Mouse (Mus musculus) MEL (cell line): ENCODE measurements around the gene Hist1h3i.
"Not testable (repeated sequence)": the region's sequence is repeated elsewhere in the genome, so short reads cannot be mapped to it uniquely, and the experiment has no call there.

Source experiments
- MAX ChIP-seq: IDR thresholded peaks from 2 replicates; pipeline ENCODE4 v1.6.1; 2011; ENCODE audit warnings: low read length, improper control_type of control experiment
- MYB ChIP-seq: IDR thresholded peaks from 2 replicates; pipeline ENCODE4 v1.6.1; 2011; ENCODE audit warnings: mild to moderate bottlenecking, low read depth, low read length, improper control_type of control experiment
- POLR2A ChIP-seq, 2 experiments: IDR thresholded peaks; 2 replicates each; pipeline ENCODE4 v1.6.1; 2011 to 2012; ENCODE audit warnings: low read length in 2 of 2, mild to moderate bottlenecking in 2 of 2, control low read depth in 1 of 2, improper control_type of control experiment in 1 of 2, low read depth in 1 of 2, moderate library complexity in 1 of 2; ENCODE audit not compliant: control insufficient read depth in 1 of 2, insufficient read depth in 1 of 2, poor library complexity in 1 of 2
- USF2 ChIP-seq, 2 experiments: IDR thresholded peaks; 2 replicates each; pipeline ENCODE4 v1.6.1; 2011 to 2012; ENCODE audit warnings: improper control_type of control experiment in 2 of 2, low read length in 2 of 2, borderline replicate concordance in 1 of 2, inconsistent platforms in 1 of 2, low read depth in 1 of 2, mild to moderate bottlenecking in 1 of 2; ENCODE audit not compliant: insufficient read depth in 1 of 2

GRCm38 (mm10) chr13:21753524-21754285, 29.5 kb downstream of the Hist1h3i start, which contains the start of the genes Hist1h2ak and Hist1h2bn:
- TF ChIP-seq MAX; MYB; USF2 (IDR thresholded peaks at IDR 0.05; ENCODE audit: borderline replicate concordance in 1 of 2, insufficient read depth in 1 of 2, low read depth in 1 of 2, low read length in 2 of 2): not testable (repeated sequence)
- peak; percentile 56 to 86 for TF ChIP-seq POLR2A (IDR thresholded peaks at IDR 0.05; ENCODE audit: control insufficient read depth in 1 of 2, insufficient read depth in 1 of 2, low read depth in 1 of 2, low read length in 2 of 2, poor library complexity in 1 of 2)
